ENCODE assay signal across 1 mouse cellular context in the genomic region with DNA sequence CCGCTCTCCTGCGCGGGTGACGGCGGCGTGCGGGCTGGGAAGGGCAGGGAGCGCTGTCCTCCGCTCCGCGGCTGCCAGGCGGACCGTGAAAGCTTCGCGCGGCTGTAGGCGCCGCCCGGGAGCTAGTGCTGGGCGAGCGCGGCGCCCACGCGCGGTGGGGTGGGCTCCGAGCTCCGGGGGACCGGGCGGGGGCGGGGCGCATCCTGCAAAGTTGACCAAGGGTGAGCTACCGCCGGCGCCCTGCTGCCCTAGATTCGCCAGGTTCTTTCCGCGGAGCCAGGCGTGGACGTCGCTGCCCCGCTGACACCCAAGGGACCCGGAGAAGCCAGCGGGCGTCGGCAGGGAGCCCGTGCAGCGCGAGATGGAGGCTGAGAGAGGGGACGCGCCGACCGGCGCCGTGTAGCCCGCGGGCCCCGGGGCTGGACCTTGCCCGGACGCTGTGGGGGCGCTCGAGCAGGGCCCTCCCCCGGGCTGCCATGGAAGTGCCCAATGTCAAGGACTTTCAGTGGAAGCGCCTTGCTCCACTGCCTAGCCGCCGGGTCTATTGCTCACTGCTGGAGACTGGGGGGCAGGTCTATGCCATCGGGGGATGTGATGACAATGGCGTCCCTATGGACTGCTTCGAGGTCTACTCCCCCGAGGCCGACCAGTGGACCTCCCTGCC.
TF ChIP-seq lines count a peak whose summit lies in the region.

No protein-coding gene starts in this region.

TF ChIP-seq in myocyte, 11 proteins besides CTCF, POLR2A, EP300 and RAD21 (continued from another document):
- TF ChIP-seq MYOG (IDR thresholded peaks at IDR 0.05; ENCODE audit: control insufficient read depth in 1 of 3, insufficient read depth in 1 of 3, insufficient read length in 2 of 3, low read depth in 2 of 3) (no peak), TCF3 (IDR thresholded peaks at IDR 0.05; ENCODE audit: insufficient read length, low read depth) (no peak)
